Mouse (Mus musculus) ES-Bruce4 (cell line): ENCODE results near the gene Cysrt1.
"Not testable (repeated sequence)": the region's sequence is repeated elsewhere in the genome, so short reads cannot be mapped to it uniquely, and the experiment has no call there.

ENCODE experiments used
- CTCF ChIP-seq: IDR thresholded peaks from one replicate; pipeline ENCODE4 v1.8.1; 2011; ENCODE audit warnings: low read depth, low read length
- EP300 ChIP-seq: IDR thresholded peaks from 2 replicates; pipeline ENCODE4 v1.6.1; 2011; ENCODE audit warnings: low read depth, low read length; ENCODE audit not compliant: insufficient read depth
- POLR2A ChIP-seq: IDR thresholded peaks from one replicate; pipeline ENCODE4 v1.8.1; 2011; ENCODE audit warnings: low read length; ENCODE audit not compliant: insufficient read depth

DNA sequence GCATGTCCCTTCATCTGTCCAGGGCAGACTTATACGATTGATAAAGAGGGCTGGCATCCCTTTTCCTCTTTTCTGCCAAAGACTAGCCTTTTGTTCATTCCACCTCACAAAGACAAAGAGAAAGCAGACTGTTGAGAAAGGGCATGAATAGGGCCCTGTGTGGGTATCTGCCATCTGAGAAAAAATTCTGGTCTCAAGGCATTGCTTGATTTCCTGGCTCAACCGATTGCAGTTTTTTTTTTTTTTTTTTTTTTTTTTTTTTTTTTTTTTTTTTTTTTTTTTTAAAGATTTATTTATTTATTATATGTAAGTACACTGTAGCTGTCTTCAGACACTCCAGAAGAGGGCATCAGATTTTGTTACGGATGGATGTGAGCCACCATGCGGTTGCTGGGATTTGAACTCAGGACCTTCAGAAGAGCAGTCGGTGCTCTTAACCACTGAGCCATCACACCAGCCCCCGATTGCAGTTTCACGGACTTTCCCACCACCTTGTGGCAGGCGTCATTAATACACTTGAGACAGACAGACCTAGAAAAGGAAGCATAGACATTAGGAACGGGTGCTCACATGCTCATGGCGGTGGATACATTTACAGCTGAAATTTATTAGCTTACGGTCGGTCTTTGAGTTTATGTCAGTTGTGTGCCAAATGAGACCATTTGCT lies 14.3 kb upstream of the Cysrt1 start:
- not testable (repeated sequence) for TF ChIP-seq EP300, POLR2A
- peak; percentile 34 for TF ChIP-seq CTCF
